In genomic region chr5:47869701-47870100, GRCm38 (mm10) we compare ENCODE assay signal across 24 mouse cellular contexts.
DNase-seq lines count a peak whose midpoint lies in the region; ATAC-seq lines count a peak whose summit lies in the region.
"Had no signal": no experiment of that assay in that cellular context is flagged by ENCODE, and none has a peak within 500 bp of the region (broad histone marks: within the 10 kb centered on the region; RNA-seq: fewer than 3 reads in every experiment).

No protein-coding gene starts in this region.

- no peak overlapping the region for H3K4me2 ChIP-seq in forebrain, embryonic 11.5 days (ENCODE audit: low read depth, low read length, severe bottlenecking)
- no peak overlapping the region for H3K4me2 ChIP-seq in midbrain, embryonic 11.5 days
- no peak overlapping the region for H3K4me2 ChIP-seq in forebrain, embryonic 14.5 days (ENCODE audit: low read length)
- H3K4me2 ChIP-seq: embryonic facial prominence, embryonic 13.5 days; limb, embryonic 13.5 days; liver, embryonic 13.5 days; lung, embryonic 14.5 days had no signal

- 24% methylated on average over 5 of the region's 5 CpGs for WGBS in forebrain, embryonic 11.5 days
- WGBS in forebrain, embryonic 10.5 days: 48% methylated on average over 5 of the region's 5 CpGs
- 56% methylated on average over 5 of the region's 5 CpGs for WGBS in midbrain, embryonic 11.5 days
- WGBS in midbrain, embryonic 10.5 days: 73% methylated on average over 5 of the region's 5 CpGs
- 10% methylated on average over 5 of the region's 5 CpGs for WGBS in forebrain, embryonic 14.5 days

- peak; percentile 58 for ATAC-seq in forebrain, embryonic 11.5 days (replicated peaks; ENCODE audit: low FRiP score)
- 0 out of 2 replicates have a peak, but pooled peaks have one; percentile 7 for ATAC-seq in midbrain, embryonic 11.5 days (ENCODE audit: low FRiP score)
- peak; percentile 67 for ATAC-seq in forebrain, embryonic 14.5 days
- ATAC-seq in cerebellum, adult (ENCODE audit: insufficient number of reproducible peaks, low FRiP score, low TSS enrichment): no peak
- ATAC-seq in megakaryocyte progenitor cell, adult 5-6 weeks (replicated peaks; ENCODE audit: poor library complexity): no peak
- ATAC-seq: CD4-positive, CD25-positive, alpha-beta regulatory T cell, adult 4 months; intestine, postnatal 0 days had no signal

- no peaks in the 10 kb centered on the region for H3K27me3 ChIP-seq in forebrain, embryonic 11.5 days (ENCODE audit: control insufficient read depth, insufficient read depth, low read length)
- no peaks in the 10 kb centered on the region for H3K27me3 ChIP-seq in forebrain, embryonic 10.5 days (ENCODE audit: poor library complexity, severe bottlenecking)
- H3K27me3 ChIP-seq in midbrain, embryonic 11.5 days (ENCODE audit: control insufficient read depth, insufficient read depth, low read length): no peaks in the 10 kb centered on the region
- H3K27me3 ChIP-seq in midbrain, embryonic 10.5 days (ENCODE audit: low read depth, poor library complexity, severe bottlenecking): no peaks in the 10 kb centered on the region
- H3K27me3 ChIP-seq in forebrain, embryonic 14.5 days (replicated peaks; ENCODE audit: control insufficient read depth, insufficient read depth, low read length): no peaks in the 10 kb centered on the region
- H3K27me3 ChIP-seq: embryonic facial prominence, embryonic 13.5 days; limb, embryonic 13.5 days; liver, embryonic 13.5 days; megakaryocyte, embryonic 14.5 days had no signal

- H3K27ac ChIP-seq in forebrain, embryonic 11.5 days (ENCODE audit: low read depth, low read length): no peak overlapping the region
- H3K27ac ChIP-seq in forebrain, embryonic 10.5 days: no peak overlapping the region
- H3K27ac ChIP-seq in midbrain, embryonic 11.5 days (ENCODE audit: low read depth, low read length): no peak overlapping the region
- H3K27ac ChIP-seq in midbrain, embryonic 10.5 days (replicated peaks): no peak overlapping the region
- no peak overlapping the region for H3K27ac ChIP-seq in forebrain, embryonic 14.5 days (ENCODE audit: low read depth, low read length)
- H3K27ac ChIP-seq: embryonic facial prominence, embryonic 13.5 days; hindbrain, embryonic 10.5 days; limb, embryonic 13.5 days; liver, embryonic 13.5 days had no signal

- no peaks in the 10 kb centered on the region for H3K4me1 ChIP-seq in forebrain, embryonic 11.5 days (replicated peaks; ENCODE audit: control insufficient read depth, insufficient read depth, low read length)
- peaks cover 12% of the 10 kb centered on the region for H3K4me1 ChIP-seq in forebrain, embryonic 10.5 days
- no peaks in the 10 kb centered on the region for H3K4me1 ChIP-seq in midbrain, embryonic 11.5 days (ENCODE audit: control insufficient read depth, insufficient read depth, low read length)
- 0 out of 2 replicates have a peak, but pooled peaks cover 3% of the 10 kb centered on the region for H3K4me1 ChIP-seq in midbrain, embryonic 10.5 days
- no peaks in the 10 kb centered on the region for H3K4me1 ChIP-seq in forebrain, embryonic 14.5 days (ENCODE audit: control insufficient read depth, insufficient read depth, low read length)
- H3K4me1 ChIP-seq: embryonic facial prominence, embryonic 13.5 days; hindbrain, embryonic 10.5 days; liver, embryonic 13.5 days; megakaryocyte, embryonic 14.5 days had no signal

- H3K4me3 ChIP-seq in forebrain, embryonic 11.5 days (ENCODE audit: low read depth, low read length): no peak overlapping the region
- H3K4me3 ChIP-seq in forebrain, embryonic 10.5 days: no peak overlapping the region
- no peak overlapping the region for H3K4me3 ChIP-seq in midbrain, embryonic 11.5 days (ENCODE audit: low read depth, low read length)
- no peak overlapping the region for H3K4me3 ChIP-seq in midbrain, embryonic 10.5 days
- H3K4me3 ChIP-seq in forebrain, embryonic 14.5 days (ENCODE audit: low read depth, low read length): no peak overlapping the region
- H3K4me3 ChIP-seq: embryonic facial prominence, embryonic 13.5 days; erythroblast, embryonic 14.5 days; hindbrain, embryonic 10.5 days; limb, embryonic 13.5 days; liver, embryonic 13.5 days; megakaryocyte, embryonic 14.5 days had no signal

- H3K9me3 ChIP-seq in forebrain, embryonic 11.5 days (ENCODE audit: control insufficient read depth, low read length): no peaks in the 10 kb centered on the region
- no peaks in the 10 kb centered on the region for H3K9me3 ChIP-seq in forebrain, embryonic 10.5 days
- H3K9me3 ChIP-seq in midbrain, embryonic 11.5 days (ENCODE audit: control insufficient read depth, low read length): no peaks in the 10 kb centered on the region
- no peaks in the 10 kb centered on the region for H3K9me3 ChIP-seq in midbrain, embryonic 10.5 days (replicated peaks)
- H3K9me3 ChIP-seq in forebrain, embryonic 14.5 days (replicated peaks; ENCODE audit: control insufficient read depth, low read length): no peaks in the 10 kb centered on the region
- H3K9me3 ChIP-seq: embryonic facial prominence, embryonic 13.5 days; hindbrain, embryonic 10.5 days; limb, embryonic 13.5 days; liver, embryonic 13.5 days; megakaryocyte, embryonic 14.5 days had no signal

- DNase-seq in forebrain, embryonic 11.5 days (ENCODE audit: low spot score): no peak
- no peak for DNase-seq in forebrain, embryonic 10.5 days (ENCODE audit: extremely low spot score, low spot score)
- DNase-seq in midbrain, embryonic 11.5 days (ENCODE audit: low spot score, missing footprints): no peak
- no peak for DNase-seq in midbrain, embryonic 10.5 days (ENCODE audit: low spot score)
- DNase-seq in forebrain, embryonic 14.5 days (ENCODE audit: low spot score): peak; percentile 48
- DNase-seq: adrenal gland, postnatal 25 days; cerebellum, adult 11 months; cerebellum, adult 9-11 months; gastrocnemius, postnatal 10 days; kidney, postnatal 25 days; layer of hippocampus, postnatal 36 days; liver, embryonic 13.5 days; lung, embryonic 14.5 days; right cerebral cortex, postnatal 14 days; spleen, adult 18-20 months had no signal

- H3K36me3 ChIP-seq in forebrain, embryonic 11.5 days (ENCODE audit: control insufficient read depth, insufficient read depth, low read length): no peaks in the 10 kb centered on the region
- no peaks in the 10 kb centered on the region for H3K36me3 ChIP-seq in forebrain, embryonic 10.5 days (replicated peaks)
- no peaks in the 10 kb centered on the region for H3K36me3 ChIP-seq in midbrain, embryonic 11.5 days (ENCODE audit: control insufficient read depth, insufficient read depth, low read length)
- H3K36me3 ChIP-seq in midbrain, embryonic 10.5 days: no peaks in the 10 kb centered on the region
- no peaks in the 10 kb centered on the region for H3K36me3 ChIP-seq in forebrain, embryonic 14.5 days (ENCODE audit: control insufficient read depth, insufficient read depth, low read length)
- H3K36me3 ChIP-seq: embryonic facial prominence, embryonic 13.5 days; hindbrain, embryonic 10.5 days; limb, embryonic 13.5 days; liver, embryonic 13.5 days had no signal

- no peak overlapping the region for H3K9ac ChIP-seq in forebrain, embryonic 11.5 days (ENCODE audit: low read length)
- H3K9ac ChIP-seq in midbrain, embryonic 11.5 days (ENCODE audit: low read length): no peak overlapping the region
- no peak overlapping the region for H3K9ac ChIP-seq in forebrain, embryonic 14.5 days (ENCODE audit: low read length)
- H3K9ac ChIP-seq: embryonic facial prominence, embryonic 13.5 days; limb, embryonic 13.5 days; liver, embryonic 13.5 days; lung, embryonic 14.5 days had no signal

Comparison
In these comparisons a context has a peak if more than half of its experiments do, and no peak if none do; other contexts are left out.
1. ATAC-seq: peak in forebrain, embryonic 11.5 days (single experiment), midbrain, embryonic 11.5 days (single experiment) and forebrain, embryonic 14.5 days (single experiment); none in cerebellum, adult (single experiment) and megakaryocyte progenitor cell, adult 5-6 weeks (single experiment).